Mouse (Mus musculus) erythroblast, embryonic 14.5 days (primary cell): ENCODE data around the gene Wdr45.

Experiments
- GATA1 ChIP-seq: IDR thresholded peaks from 2 replicates; pipeline ENCODE4 v1.6.1; 2012; ENCODE audit warnings: low read length, inconsistent platforms, mixed read lengths
- TAL1 ChIP-seq: IDR thresholded peaks from 3 replicates; pipeline ENCODE4 v1.6.1; 2012; ENCODE audit warnings: low read length, inconsistent platforms, mixed read lengths

DNA sequence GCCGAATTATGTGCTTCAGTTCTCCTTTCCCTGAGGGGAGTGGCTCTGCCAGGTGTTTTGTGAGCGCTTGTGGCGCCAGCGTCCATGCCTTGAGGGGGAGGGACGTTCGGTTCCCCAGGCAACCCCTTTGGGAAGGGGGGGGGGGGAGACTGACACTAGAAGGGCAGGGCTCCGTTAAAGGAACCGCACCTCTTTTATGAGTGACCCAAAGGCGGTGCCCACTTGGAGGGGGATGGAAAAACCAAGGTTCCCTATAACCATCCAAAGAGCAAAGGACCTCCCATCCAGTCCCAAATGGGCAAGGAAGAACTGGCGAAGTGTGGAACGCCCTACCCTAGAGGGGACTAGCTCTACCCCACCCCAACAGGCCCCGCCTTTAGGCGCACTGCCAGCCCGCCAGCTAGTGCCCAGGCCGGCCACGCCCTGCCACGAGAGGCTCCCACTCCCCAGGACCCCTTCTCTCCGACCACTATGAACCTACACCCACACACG lies 43.7 kb upstream of the Wdr45 start:
- no peak for TF ChIP-seq TAL1
- TF ChIP-seq GATA1: no peak
